Mouse (Mus musculus) gonadal fat pad, adult 2 months (tissue): ENCODE results near the gene 1810062G17Rik. TPM values are rescaled to one million over a fixed set of nuclear protein-coding genes. Genes with fewer than 3 reads are reported as not detected.

Experiments
- DNase-seq: peaks from one replicate; pipeline ENCODE4 v3.0.0-alpha.2; 2012; ENCODE audit warnings: low read depth
- polyA plus RNA-seq: library from polyadenylated mRNA; depleted of rRNA; stranded (reverse); fragments of >200 nt; gene quantifications from 2 replicates; pipeline ENCODE4 v1.2.3, GENCODE M21; 2012; rRNA removed

The 1810062G17Rik gene
- polyA plus RNA-seq = 14.1 and 15.6 TPM in 2 replicates

DNA sequence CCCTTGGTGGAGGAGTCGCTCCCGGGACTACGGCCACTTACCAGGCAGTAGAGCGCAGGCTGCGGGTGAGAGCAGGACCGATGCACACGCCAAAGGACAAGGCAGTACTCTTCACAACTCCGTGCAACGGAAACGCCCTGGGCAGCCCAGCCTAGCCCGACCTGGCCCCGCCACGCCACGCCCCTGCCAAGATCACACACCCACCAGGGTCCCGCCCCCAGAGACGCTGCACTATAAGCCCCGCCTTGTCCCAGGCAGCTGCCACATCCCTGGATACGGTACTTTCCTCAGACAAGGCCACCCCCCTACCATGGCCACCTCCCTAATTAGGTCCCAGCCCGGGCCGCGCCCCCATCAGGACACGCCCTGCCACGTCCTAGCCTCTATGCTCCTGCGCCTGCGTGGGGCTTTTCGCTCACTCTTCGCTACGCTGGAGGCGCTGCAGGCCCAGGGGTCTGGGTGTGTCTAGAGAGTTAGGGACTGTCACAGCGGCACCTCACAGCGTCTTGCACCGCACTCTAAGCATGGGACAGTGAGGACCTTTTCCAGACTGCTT, at the start of gene 1810062G17Rik, which contains the start of gene Anxa5:
Gene 1810062G17Rik (plus strand): TSS at position 406 of the 556 bp plus-strand sequence.
Gene Anxa5 (minus strand): TSS at position 363 of the 556 bp plus-strand sequence.
- no peak for DNase-seq

DNA sequence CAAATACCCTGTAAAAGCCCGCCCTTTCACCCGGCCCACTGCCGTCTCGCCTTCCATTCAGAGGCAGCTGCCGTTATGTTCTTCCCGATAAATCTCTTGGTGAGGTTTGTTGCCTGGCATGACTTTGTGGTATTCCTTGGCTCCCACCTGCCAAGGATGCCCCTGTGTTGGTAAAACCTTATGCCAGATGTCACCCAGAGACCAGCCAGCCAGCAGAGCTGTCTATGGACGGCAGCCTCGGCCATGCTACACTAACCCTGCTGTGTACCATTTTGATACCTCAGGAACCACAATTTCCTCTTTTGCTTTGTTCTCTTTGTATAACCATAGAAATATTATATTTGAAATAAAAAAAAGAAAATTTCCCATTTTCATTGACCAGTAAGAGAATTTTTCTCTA, 48.4 kb upstream of the 1810062G17Rik start:
- no peak for DNase-seq

DNA sequence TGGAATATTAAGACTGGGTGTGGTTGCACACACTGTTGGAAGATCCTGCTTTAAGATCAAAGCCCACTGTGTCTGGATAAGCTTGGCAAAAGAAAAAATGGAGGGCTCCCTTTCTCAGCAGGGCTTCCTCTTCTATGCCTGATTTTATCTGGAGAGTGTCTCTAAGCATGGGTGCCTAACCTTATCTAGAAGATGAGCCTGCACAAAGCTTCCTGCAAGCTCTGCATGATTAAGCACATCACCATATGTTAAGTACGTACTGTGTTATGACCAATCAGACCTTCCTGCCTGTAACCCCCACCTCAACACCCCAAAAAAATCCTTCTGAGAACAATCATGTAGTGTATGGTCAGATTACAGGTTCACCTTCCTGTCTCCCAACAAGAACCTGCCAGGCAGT, 45.4 kb upstream of the 1810062G17Rik start:
- no peak for DNase-seq

DNA sequence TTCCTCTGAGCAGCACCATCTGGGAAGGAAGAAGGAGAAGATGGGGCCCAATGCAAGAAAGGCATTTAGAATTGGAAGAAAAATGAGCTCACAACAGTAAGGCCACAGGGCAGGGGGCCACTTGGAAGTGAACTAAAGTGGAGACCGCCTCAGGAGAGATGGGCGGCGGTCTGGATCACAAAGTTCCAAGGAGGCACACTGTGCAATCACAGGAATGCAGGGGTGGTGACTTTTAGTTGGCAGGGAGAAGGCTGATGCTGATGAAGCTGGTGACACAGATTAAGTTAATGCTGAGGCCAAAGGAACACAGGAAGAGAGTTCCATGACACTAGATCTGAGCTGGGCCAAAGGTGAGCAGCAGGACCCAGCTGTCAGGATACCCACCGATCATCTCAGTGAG, 35.5 kb upstream of the 1810062G17Rik start:
- no peak for DNase-seq

DNA sequence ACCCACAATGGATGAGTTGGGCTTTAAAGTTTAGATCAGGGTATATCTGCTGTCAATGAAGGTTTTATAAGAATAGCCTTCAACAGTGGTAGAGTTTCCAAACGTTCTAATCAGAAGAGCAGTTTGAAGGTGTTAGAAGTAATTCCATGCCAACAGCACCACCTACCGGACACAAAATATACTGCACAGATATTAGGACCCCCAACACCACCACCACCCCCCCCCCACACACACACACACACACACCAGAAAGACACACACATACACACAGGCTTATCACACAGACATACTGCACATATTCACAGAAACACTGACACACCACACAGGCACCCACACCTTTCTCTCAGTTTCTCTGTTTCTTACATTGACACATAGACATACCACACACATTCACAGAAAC, 33.3 kb upstream of the 1810062G17Rik start:
- DNase-seq = no peak

DNA sequence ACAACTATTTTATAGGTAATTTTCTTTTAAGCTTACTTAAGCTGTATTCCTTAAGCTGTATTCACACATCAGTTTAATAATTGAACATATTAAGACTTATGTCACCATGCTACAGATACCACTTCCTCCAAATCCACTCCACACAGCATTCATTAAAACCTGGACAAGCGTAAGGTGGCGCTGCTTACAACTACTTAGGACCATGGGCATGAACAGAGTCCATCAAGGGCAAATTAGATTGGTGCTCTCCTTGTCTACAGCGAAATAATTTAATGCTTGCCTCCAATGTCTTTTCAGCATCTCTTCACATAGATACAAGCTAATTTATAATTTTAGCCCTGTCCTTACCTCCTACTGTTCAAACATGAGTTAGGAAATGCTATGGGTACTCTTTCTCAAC, 29.7 kb upstream of the 1810062G17Rik start:
- no peak for DNase-seq

DNA sequence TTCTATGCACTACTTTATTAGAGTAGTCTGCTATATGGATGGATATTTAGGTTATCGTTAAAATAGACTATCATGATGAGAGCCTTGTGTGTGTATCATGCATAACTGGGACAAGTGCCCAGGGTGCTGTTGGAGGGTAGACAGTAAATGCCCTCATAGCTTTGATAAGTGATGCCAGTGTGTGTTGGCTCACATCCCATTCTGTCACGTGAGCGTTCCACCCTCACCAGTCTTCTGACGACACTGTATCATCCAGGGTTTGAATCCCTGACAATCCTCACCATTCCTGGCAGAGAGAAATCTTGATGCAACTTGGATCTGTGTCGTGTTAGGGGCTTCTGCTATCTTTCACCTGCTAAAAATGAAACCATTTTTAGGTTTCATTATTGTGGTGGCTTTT, 29.2 kb upstream of the 1810062G17Rik start:
- no peak for DNase-seq

DNA sequence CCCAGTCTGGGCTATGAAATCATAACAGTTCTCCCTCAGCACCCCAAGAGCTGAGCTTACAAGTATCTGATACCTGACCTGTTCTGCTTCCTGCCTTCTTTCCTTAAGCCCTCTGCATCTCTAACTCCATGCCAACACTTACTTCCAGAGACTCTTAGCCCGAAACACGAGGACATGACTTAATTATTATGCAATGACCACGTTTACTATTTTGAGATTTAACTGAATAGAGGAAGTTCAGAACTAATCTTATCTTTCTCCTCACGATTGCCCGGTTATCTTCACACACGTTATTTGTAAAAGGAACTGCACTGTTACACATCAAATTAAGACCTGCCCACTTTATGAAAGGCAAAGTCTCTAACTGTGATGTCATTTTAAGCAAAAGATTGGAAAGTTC, 28.8 kb upstream of the 1810062G17Rik start:
- no peak for DNase-seq

DNA sequence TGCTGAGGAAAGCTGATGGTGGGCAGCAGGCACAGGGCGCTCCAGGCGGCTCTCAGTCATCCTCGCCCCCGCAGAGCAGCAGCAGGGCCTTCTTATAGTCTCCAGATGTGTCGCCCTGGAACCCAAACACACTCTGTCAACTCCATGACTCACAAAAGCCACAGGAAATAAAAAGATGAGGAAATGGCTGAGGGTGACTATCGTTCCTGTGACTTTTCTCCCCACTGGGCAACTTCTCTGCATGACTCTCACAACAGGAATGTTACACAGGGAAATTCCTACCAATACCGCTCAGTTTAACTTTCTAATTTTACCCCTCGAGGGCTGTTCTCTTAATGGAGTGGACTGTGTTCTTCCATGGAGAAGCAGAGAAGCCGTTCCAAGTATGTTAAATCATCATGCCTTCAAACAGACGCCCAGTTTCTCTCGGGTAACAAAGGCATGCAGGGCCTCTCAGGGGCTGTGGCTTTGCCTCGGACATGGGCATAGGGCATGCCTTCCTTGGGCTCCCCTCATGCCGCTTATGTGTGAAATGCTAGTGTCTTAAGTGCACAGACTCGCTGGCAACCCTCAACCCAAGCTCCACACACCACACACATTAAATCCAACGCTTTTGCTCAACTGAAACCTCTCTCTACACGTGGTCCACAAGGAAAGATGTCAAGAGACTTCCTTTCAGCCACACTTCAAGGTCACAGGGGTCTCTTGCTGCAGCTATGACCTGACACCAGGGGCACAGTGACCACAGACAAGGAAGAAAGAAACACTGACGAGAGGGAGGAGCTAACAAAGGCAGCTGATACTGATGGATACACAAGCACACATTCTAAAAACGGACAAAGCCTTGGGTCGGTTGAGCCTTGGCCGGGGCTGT, 26.2 kb upstream of the 1810062G17Rik start:
- DNase-seq = no peak

DNA sequence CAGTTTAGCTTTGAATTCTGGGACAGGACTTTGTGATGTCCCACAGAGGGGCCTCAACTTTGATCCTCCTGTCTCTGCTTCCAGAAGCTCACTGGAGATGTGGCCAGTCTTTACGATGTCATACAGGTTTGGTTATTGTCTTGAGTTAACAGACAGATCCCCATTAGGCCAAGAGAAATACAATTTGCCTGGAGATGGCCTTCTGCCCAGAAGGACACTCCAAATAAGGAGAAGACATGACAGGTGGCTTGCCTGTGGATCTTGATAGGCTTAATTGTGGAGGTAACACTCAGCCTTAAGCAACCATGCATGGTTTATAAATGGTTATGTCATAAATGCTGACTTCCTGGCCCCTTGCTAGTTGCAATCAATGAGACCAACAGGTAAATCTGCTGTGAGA, 23.2 kb upstream of the 1810062G17Rik start:
- no peak for DNase-seq

DNA sequence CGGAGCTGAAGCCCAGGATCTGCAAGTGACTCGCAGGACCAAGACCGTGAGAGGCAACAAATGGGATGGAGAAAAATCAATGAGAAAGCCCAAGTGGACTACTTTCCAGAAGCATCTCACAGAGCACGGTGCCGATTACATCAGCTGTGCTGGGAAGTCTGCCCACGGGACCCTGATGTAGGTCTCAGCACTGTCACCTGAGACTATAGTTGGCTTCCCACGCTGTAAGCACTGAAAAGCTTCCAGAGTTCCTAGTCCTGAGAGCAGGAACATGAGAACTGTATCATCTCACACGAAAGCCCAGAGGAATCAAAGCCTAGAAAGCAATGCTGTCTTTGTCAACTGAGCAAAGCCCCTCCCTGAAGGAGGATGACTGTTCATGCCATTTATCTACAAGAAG, 20.6 kb upstream of the 1810062G17Rik start:
- no peak for DNase-seq

DNA sequence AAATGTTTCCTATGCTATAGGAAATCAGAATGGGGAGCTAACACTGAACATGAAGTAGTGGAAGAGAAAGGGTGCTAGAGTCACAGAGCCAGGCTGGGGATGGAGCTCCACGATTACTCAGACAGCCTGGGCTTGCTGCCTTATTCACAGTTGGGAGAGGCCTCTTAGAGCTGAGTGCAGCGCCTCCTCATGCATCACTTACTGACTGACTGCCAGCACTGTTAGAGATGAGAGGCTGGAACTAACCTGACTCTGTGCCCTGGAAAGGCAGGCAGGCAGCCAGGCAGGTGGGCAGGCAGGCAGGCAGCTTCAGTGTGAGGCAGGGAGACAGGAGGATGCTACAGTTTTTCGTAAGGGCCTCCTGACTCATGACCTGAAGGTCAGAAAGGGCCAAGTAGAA, 20.2 kb upstream of the 1810062G17Rik start:
- no peak for DNase-seq

DNA sequence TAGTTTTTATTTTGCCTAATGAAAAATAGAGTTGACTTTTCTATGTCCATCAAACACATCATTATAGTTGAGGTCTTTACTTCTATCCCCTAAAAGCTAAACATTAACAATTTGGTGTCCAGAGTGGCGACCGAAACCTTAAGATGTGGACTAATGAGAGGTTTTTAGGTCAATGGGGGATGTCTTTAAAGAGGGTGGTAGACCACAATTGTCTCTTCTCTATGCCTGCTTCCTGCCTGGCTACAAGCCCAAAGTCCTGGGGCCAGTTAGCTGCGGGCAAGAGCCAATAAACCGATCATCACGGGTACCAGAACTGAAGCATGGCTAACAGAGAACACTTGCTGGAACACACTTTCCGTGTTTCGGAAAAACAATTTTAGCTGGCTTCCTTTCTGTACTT, 15.0 kb upstream of the 1810062G17Rik start:
- DNase-seq = no peak

DNA sequence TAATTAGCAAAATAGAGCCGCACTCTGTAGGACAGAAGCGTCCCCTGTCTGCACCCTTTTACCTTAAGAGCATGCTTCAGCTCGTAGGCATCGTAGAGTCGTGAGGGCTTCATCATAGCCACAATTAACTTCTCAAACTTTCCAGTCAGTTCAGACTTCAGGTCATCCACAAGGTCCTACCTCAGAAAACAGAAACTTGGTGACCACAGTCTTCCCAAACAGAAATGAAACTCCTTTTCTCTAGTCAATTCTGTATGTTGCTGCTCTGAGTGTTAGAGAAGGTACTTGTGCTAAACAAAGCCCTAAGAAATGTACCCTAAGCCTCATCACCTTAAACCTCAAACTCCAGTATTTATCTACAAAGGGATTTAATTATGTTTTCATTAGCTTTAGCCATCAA, 13.9 kb upstream of the 1810062G17Rik start:
- DNase-seq = no peak

DNA sequence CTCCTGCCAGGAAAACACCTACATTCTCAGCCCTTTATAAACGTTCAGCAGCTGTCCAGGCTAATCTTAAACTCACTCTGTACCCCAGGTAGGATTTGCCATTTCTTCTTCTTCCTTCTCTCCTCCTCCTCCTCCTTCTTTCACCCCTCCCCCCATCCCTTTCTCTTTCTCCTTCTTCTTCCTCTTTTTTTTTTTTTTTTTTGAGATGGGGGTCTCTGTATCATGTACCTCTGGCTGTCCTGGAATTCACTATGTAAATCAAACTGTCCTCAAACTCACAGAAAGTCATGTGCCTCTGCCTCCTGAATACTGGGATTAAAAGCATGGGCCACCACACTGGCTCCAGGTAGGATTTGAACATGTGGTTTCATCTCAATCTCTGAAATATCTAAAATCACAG, 13.4 kb upstream of the 1810062G17Rik start:
- DNase-seq = no peak

DNA sequence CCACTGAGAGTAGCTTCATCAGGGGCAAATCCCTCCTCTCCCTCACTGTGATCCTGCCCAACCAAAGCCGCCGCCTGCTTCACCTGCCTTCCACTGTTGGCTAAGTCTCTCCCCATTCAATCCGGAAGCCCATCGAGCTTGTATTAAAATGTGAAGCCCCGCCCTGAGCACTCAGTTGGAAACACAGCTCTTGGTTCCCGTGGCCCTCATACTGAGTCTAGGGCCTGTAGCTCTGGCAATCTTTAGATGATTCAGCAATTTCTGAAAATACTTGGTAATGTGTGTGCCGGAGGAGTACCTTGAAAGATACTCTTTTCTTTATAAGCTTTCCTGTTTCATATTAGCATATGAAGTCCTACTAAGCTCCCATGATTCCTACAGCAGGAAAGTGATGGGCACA, 10.2 kb upstream of the 1810062G17Rik start:
- no peak for DNase-seq

DNA sequence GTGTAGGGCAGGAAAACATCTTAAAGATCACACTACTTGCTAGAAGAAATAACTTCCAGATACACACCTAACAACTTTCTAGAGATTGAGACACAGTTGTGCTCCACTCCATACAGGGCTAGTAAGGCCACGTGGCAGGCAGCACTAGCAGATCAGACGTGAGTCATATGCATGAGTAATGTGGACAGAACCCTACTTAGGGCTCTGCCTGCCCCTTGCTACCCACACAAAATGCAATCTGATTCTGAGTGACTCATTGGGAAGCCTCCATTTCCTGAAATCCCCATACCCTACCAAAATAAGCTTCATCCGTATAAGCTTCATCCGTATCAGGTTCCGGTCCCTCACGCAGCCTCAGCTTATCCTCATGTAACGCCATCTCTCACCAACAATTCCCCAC, 8.1 kb upstream of the 1810062G17Rik start:
- DNase-seq = no peak

DNA sequence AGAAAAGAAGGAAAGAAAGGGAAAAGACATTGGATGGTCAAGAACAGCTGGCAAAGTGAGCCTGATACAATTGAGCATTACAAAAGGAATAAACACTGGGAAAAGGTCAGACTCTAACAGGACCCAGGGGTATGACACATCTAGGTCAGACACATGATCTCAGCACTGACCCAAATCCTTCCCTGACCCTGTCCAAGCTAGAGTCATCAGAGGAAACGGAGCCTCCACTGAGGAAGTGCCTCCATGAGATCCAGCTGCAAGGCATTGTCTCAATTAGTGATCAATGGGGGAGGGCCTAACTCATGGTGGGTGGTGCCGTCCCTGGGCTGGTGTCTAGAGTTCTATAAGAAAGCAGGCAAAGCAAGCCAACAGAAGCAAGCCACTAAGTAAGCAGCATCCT, 6.9 kb upstream of the 1810062G17Rik start:
- DNase-seq = no peak

DNA sequence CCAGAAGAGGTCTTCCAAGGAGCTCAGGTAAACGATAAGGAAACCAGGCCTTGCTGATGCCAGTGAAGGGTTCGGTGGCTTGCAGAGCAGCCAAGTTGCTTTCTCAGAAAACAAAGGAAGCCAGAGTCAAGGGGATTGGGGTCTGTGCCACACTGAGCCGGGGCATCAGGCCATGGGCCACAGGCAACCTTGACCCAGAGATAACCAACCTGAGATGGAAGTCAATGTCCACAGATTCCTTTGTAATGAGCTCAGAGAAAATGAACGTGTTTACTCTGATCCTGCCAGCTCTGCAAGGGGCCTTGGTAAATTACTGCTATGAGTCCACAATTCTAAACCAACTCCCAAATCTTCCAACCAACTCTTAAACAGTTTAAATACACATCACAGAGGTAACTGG, 3.9 kb upstream of the 1810062G17Rik start:
- DNase-seq = no peak

DNA sequence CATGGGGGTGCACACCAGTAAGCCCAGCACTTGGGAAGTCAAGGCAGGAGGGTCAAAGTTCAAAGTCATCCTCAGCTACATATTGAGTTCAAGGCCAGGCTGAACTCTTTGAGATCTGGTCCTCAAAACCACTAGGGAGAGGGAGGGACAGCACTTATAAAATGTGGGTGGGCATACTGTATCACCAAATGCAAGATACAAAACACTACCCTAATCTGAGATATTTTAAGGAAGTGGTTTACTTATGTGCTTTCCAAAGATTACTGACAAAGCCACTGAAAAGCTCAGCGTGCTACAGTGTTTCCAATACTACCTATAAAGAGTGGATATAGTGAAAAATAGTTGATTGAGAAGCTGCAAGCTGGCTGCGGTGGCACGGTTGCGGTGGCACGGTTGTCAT, 2.5 kb upstream of the 1810062G17Rik start:
- DNase-seq = no peak

DNA sequence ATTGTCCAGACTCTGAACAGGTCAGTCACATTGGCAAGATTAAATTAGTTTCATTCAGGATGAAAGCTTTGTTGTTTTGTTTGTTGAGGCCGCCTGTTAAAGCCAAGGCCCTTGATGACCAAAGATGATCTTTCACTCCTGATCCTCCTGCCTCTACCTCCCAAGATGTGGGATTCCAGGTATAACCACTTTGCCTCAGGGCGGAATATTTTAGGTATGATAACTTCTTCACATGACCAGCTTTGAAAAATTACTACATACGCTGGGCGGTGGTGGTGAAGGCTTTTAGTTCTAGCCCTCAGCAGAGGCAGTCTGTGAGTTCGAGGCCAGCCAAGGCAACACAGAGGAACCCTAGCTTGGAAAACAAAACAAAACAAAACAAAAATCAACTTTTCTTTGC, 1.3 kb upstream of the 1810062G17Rik start:
- no peak for DNase-seq

DNA sequence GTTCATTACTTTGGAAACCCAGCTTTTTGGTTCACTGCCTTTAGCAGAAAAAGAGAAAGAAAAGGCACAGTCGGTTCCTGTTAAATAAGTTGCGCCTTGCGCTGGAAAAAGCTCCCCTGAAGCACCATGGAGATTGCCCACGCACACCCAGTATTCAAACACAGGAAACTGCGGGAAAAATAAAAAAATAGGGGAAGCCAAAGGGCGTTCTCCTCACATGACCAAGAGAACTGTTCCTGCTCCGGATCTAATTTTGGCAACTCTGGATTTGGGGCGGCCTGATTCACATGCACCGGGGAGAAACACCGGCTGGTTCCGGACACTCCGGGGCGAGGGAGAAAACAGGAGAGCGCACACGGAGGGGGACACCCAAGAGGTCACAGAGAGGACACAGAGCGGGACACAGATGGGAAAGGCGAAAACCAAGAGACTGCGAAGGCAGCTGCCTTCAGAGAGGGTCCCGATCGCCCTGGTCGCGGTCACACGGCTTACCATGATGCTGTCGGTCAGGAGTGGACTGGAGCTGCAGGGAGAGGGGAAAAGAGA, 726 bp upstream of the 1810062G17Rik start:
- DNase-seq = no peak
